Mouse (Mus musculus): Measurements from ENCODE around the gene Enkd1.

- TF ChIP-seq CTCF (conservative IDR thresholded peaks at IDR 0.05; ENCODE audit: insufficient read depth, insufficient read length, low read depth, low read length) (no peak), POLR2A (IDR thresholded peaks at IDR 0.05; ENCODE audit: low read depth, low read length) (no peak)
Observed at GRCm38 (mm10) chr8:105689983-105690360, 18.0 kb downstream of the Enkd1 start.

Measured in kidney, adult 2 months (tissue).